Mouse (Mus musculus) embryonic facial prominence, embryonic 12.5 days (tissue): ENCODE results near the gene Meltf. TPM values are rescaled to one million over a fixed set of nuclear protein-coding genes. Genes with fewer than 3 reads are reported as not detected.
A peak's percentile ranks its signal among the peaks of the same experiment; 100 is the strongest.

Experiments used
- ATAC-seq: fragments of 200-750 bp; cut with Nextera tagmentation; 2 replicates; pipeline ENCODE4 v1.8.0; 2017; ENCODE audit not compliant: insufficient number of reproducible peaks, insufficient read depth, low FRiP score, low TSS enrichment
- H3K27ac ChIP-seq: fragments of 300-500 bp; sonication (generic); 2 replicates; pipeline ENCODE4 v1.5.1; 2016; ENCODE audit warnings: mild to moderate bottlenecking
- H3K27me3 ChIP-seq: fragments of 300-500 bp; sonication (generic); 2 replicates; pipeline ENCODE4 v1.6.1; 2016; ENCODE audit warnings: mild to moderate bottlenecking, moderate library complexity
- H3K36me3 ChIP-seq: fragments of 300-500 bp; sonication (generic); 2 replicates; pipeline ENCODE4 v1.6.1; 2016; ENCODE audit warnings: mild to moderate bottlenecking
- H3K4me1 ChIP-seq: fragments of 300-500 bp; sonication (generic); 2 replicates; pipeline ENCODE4 v1.6.1; 2016
- H3K4me2 ChIP-seq: fragments of 300-500 bp; sonication (generic); replicated peaks from 2 replicates; pipeline ENCODE4 v1.6.1; 2016; ENCODE audit warnings: mild to moderate bottlenecking, moderate library complexity
- H3K4me3 ChIP-seq: fragments of 300-500 bp; sonication (generic); 2 replicates; pipeline ENCODE4 v1.5.1; 2016; ENCODE audit warnings: mild to moderate bottlenecking
- H3K9ac ChIP-seq: fragments of 300-500 bp; sonication (generic); 2 replicates; pipeline ENCODE4 v1.6.1; 2016; ENCODE audit warnings: mild to moderate bottlenecking, moderate library complexity
- H3K9me3 ChIP-seq: fragments of 300-500 bp; sonication (generic); 2 replicates; pipeline ENCODE4 v1.6.1; 2016; ENCODE audit warnings: mild to moderate bottlenecking, moderate library complexity
- WGBS: fragments of 180-500 bp; shearing (Covaris S2); methylation state at CpG from one replicate; pipeline ENCODE4 v1.1.7; 2016; 5-methylcytosine and 5-hydroxymethylcytosine counted together
- polyA plus RNA-seq: library from polyadenylated mRNA; unstranded; fragments of >200 nt; fragmentation: Nextera tagmentation; extraction: Ambion mirVana; gene quantifications from 2 replicates; pipeline ENCODE4 v1.2.1, GENCODE M21; 2016

Gene Meltf
- polyA plus RNA-seq, 1 experiment from 2014 or later = 0.28 TPM

DNA sequence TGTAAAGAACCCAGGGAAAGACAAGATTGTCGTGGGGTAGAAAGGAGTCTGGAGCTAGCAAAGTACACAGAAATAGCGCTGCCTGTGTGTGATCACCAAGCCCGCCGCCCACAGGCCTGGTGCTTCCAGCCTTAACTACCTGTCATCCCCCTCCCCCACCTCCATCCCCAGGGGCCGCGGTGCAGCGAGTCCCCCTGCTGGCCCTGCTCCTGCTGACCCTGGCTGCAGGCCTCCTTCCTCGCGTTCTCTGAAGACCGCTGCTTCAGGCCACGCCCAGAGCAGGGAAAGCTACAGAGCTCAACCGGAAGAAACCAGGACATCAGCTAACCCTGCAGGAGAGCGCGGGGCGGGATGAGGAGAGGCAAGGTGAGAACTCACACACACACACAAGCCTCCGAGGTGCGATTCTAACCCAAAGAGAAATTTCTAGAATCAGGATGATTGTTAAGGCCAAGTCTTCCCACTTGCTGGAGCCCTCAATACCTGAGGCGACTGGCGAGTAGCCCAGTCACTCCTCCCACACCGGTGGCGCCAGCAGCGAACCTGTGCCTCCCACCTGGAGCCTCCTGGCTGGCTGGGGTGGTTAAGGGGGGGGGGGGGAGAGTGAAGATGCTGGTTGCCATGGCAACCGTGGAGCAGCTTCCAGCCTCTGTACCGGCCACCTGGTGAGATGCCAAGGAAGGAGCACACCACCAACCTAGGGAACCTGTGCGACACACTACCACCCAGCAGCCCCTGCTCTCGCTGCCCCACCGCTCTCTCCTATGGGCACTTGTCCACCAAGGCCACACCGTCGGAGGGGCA lies 18.6 kb downstream of the Meltf start:
- WGBS = 10% methylated on average over 29 of the region's 29 CpGs
- no peaks in the 10 kb centered on the region; the same call in 1 of the 2 replicates for H3K9me3 ChIP-seq
- peak overlapping the region; percentile 22 for H3K4me3 ChIP-seq
- H3K27me3 ChIP-seq = no peaks in the 10 kb centered on the region
- H3K4me1 ChIP-seq = peaks cover 9% of the 10 kb centered on the region; the same call in 1 of the 2 replicates
- H3K4me2 ChIP-seq = peak overlapping the region; percentile 52
- no peaks in the 10 kb centered on the region for H3K36me3 ChIP-seq
- H3K27ac ChIP-seq = no peak overlapping the region
- ATAC-seq = no peak
- no peak overlapping the region for H3K9ac ChIP-seq

DNA sequence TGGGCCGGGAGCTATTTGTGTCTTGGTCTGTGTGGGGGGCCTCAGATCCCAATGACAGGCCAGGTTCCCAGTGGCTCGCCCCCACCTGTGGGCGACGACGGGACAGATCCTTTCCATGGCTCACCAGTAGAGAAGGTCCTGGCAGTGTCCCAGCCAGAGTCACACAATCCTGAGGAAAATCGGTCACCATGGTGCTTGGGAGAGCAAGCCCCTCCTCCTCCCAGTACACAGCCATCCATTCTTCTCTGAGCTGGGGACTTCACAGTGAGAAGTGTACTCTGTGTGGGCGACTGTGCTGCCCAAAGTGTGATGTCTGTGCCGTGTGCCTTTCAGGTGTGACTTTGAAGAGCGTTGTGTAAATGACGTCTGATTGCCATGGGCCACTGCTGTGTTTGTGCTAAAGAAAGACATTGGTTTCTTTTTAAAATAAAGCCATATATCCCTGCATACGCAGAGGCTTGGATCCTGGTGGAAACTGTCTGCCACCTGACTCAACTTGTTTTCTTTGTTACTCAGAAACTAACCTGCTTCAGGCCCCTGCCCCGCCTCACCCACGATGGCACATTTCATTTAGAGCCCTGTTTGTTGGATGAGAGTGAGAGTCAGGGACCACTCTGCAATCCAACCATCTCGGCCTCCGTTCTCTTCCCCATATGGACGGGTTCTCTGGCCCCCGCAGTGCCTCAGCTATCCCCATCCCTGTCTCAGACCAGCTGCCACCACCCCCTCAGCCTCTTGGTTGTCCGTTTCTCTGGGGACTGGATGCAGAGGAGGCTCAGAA lies 20.1 kb downstream of the Meltf start:
- WGBS = 82% methylated on average over 18 of the region's 18 CpGs
- no peaks in the 10 kb centered on the region; the same call in 1 of the 2 replicates for H3K9me3 ChIP-seq
- peaks cover 9% of the 10 kb centered on the region; the same call in 1 of the 2 replicates for H3K4me1 ChIP-seq
- H3K9ac ChIP-seq = no peak overlapping the region
- H3K36me3 ChIP-seq = no peaks in the 10 kb centered on the region
- no peak overlapping the region for H3K4me2 ChIP-seq
- H3K27ac ChIP-seq = no peak overlapping the region
- ATAC-seq = no peak
- no peak overlapping the region for H3K4me3 ChIP-seq
- H3K27me3 ChIP-seq = no peaks in the 10 kb centered on the region

DNA sequence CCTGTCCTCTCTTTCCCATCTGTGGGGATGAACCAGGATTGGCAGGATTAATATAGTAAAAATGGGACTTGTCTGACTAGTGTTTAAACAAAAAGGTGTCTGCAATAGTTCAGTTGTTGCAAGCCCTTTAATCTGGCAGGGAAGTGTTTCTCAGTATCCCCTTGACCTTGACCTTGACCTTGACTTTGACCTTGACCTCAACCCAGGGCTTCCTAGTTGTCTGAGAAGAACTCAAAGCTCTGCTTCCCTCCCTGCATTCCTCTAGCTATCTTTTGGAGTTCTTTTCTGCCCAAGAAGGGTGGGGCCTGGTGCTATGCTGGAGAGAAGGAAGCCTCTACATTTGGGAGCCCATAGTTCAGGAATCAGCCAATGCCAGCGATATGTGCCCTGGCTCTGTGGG lies 23.3 kb downstream of the Meltf start:
- no peak overlapping the region for H3K4me2 ChIP-seq
- no peaks in the 10 kb centered on the region for H3K27me3 ChIP-seq
- H3K4me1 ChIP-seq = peaks cover 22% of the 10 kb centered on the region; the same call in 1 of the 2 replicates
- ATAC-seq = no peak
- H3K27ac ChIP-seq = no peak overlapping the region
- H3K4me3 ChIP-seq = no peak overlapping the region
- H3K9me3 ChIP-seq = no peaks in the 10 kb centered on the region; the same call in 1 of the 2 replicates
- 79% methylated on average over 1 of the region's 1 CpGs for WGBS
- H3K36me3 ChIP-seq = no peaks in the 10 kb centered on the region
- H3K9ac ChIP-seq = no peak overlapping the region

DNA sequence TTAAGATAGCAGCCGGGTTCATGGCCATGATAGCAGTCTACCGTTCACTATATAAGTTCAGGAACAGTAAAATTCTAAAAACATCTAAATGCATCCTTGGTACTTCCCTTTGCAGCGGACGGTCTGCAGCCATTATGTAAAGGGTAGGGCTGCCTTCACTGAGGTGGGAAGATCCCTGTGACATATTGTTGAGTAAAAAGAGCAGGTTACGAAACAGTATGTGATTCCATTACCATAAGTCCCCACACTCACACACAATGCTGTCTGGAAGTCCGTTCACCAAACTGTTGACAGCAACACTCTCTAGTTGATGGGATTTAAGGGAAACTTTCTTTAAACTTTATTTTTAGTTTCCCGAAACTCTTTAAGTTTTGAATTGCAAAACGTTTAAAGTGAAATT lies 24.6 kb downstream of the Meltf start:
- 90% methylated on average over 8 of the region's 8 CpGs for WGBS
- 0 out of 2 replicates have a peak, but pooled peaks cover under 1% of the 10 kb centered on the region for H3K27me3 ChIP-seq
- H3K4me1 ChIP-seq = peaks cover 15% of the 10 kb centered on the region; the same call in 1 of the 2 replicates
- no peak overlapping the region for H3K27ac ChIP-seq
- no peak overlapping the region for H3K4me3 ChIP-seq
- H3K36me3 ChIP-seq = no peaks in the 10 kb centered on the region
- H3K9ac ChIP-seq = no peak overlapping the region
- no peak for ATAC-seq
- no peak overlapping the region for H3K4me2 ChIP-seq
- no peaks in the 10 kb centered on the region; the same call in 1 of the 2 replicates for H3K9me3 ChIP-seq

DNA sequence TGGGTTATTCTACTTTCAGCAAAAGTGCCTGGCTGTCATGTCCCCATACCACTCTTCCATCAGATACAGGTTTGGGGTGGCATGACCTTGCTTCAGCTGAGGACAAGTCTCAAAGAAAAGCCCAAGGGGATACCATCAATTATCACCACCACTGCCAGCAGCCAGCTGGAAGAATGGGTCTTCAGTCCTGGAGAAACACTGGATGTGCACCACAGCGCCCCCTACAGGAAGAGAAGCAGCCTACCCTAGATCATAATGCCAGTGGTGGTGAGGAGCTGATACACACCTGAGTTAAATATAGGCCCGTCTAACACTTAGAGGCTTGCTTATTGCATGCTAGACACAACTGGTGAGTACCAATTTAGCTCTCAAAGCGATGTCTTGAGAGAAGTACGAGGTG lies 26.7 kb downstream of the Meltf start:
- Histone ChIP-seq H3K4me1 (peaks cover 15% of the 10 kb centered on the region; the same call in 1 of the 2 replicates), H3K4me3 (no peak overlapping the region), H3K9me3 (no peaks in the 10 kb centered on the region; the same call in 1 of the 2 replicates), H3K36me3 (no peaks in the 10 kb centered on the region), H3K9ac (no peak overlapping the region), H3K4me2 (no peak overlapping the region), H3K27ac (no peak overlapping the region), H3K27me3 (0 out of 2 replicates have a peak, but pooled peaks cover 3% of the 10 kb centered on the region)
- no peak for ATAC-seq
- WGBS = 72% methylated on average over 4 of the region's 4 CpGs

DNA sequence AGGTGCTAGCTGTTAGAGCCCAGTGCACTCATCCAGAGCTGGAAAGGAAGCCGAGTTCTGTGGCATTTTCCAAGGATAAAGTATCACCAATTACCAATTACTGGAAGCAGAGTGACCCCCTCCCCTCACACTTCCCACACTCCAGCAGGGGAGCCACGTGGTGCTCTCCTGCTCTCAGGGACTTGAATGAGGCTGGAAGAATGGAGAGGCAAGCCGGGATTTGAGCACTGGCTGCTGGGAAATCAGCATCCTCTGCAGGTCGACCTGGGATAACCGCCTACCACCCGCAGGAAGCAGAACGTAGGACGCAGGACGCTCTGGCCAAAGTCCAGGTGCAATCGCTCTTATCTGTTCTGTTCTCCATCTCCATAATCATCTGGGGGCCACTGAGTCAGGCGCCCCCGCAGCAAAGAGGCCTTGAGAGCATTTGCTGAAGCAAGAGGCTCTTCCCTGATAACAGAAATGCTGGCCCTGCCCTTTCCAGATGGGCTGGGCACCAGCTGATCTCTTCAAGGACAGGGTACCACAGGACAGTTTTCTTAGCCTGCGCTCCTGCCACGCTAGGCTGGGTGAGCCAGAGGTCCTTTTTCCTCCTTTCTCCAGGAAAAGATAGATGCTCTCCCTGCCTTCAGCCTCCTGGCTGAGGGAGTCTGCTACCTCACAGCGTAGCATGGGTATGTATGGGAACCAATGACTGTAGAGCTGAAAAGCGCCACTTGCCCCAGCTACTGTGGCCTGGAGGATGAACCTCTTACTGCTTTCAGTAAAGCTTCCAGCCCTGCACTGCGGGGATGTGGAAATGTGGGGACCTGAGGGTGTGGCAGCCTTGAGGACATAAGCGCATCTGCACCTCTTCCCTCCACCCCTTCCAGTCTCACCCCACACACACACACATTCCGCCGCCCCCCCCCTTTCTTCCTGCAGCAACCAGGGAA lies 27.5 kb downstream of the Meltf start:
- 33% methylated on average over 19 of the region's 20 CpGs for WGBS
- no peaks in the 10 kb centered on the region for H3K9me3 ChIP-seq

DNA sequence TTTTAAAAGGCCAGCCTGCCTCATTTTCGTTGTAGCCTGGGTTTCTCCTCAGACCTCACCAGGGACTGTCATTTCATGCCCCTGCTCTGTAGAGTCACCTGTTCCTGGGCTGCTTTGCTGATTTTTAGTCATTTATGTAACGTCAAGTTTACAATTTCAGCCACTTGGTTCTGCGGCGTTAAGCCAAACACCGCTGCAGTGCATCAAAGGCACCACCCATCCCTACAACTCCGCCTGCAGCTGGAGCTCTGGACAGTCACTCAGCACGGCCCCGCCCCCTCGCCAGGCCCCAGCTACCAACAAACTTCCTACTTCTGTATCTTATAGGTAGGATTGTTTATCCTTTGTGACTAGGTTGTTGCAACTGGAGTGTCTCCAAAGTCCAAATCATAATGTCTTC lies 28.3 kb downstream of the Meltf start:
- Histone ChIP-seq H3K9ac (no peak overlapping the region), H3K4me2 (peak overlapping the region; percentile 46), H3K36me3 (no peaks in the 10 kb centered on the region), H3K4me1 (peaks cover 15% of the 10 kb centered on the region; the same call in 1 of the 2 replicates), H3K9me3 (no peaks in the 10 kb centered on the region), H3K27ac (no peak overlapping the region), H3K27me3 (0 out of 2 replicates have a peak, but pooled peaks cover 3% of the 10 kb centered on the region), H3K4me3 (0 out of 2 replicates have a peak overlapping the region, but pooled peaks have one; percentile 19)
- ATAC-seq = no peak
- WGBS = 6% methylated on average over 9 of the region's 9 CpGs

More for the DNA sequence above, 27.5 kb downstream of the Meltf start:
- Histone ChIP-seq H3K27me3 (0 out of 2 replicates have a peak, but pooled peaks cover 3% of the 10 kb centered on the region), H3K9ac (no peak overlapping the region), H3K4me1 (peaks cover 15% of the 10 kb centered on the region; the same call in 1 of the 2 replicates), H3K27ac (no peak overlapping the region), H3K4me3 (0 out of 2 replicates have a peak overlapping the region, but pooled peaks have one; percentile 19), H3K36me3 (no peaks in the 10 kb centered on the region), H3K4me2 (peak overlapping the region; percentile 46)
- no peak for ATAC-seq

DNA sequence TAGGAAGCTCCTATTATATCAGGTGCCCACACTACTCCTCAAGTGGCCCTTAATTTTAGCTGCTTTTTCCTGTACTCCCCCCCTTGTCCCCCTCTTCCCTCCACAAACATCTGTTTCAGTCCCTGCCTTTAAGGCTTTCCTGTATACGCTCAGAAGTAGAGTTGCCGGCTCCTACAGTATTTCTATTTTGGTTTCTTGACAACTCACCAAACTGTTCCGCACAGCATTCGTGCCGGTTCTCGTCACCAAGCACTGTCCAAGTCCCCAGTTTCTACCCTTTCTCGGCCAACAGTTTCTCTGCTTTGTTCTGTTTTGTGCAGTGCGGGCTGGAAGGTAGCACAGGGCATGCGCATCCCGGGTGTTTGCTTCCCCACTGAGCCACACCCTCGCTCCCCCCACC lies 30.3 kb downstream of the Meltf start:
- no peak overlapping the region for H3K4me3 ChIP-seq
- H3K27ac ChIP-seq = no peak overlapping the region
- no peaks in the 10 kb centered on the region for H3K36me3 ChIP-seq
- WGBS = 68% methylated on average over 11 of the region's 11 CpGs
- H3K4me1 ChIP-seq = peaks cover 15% of the 10 kb centered on the region; the same call in 1 of the 2 replicates
- H3K27me3 ChIP-seq = 0 out of 2 replicates have a peak, but pooled peaks cover 3% of the 10 kb centered on the region
- H3K9me3 ChIP-seq = no peaks in the 10 kb centered on the region
- no peak overlapping the region for H3K9ac ChIP-seq
- no peak for ATAC-seq
- H3K4me2 ChIP-seq = no peak overlapping the region

DNA sequence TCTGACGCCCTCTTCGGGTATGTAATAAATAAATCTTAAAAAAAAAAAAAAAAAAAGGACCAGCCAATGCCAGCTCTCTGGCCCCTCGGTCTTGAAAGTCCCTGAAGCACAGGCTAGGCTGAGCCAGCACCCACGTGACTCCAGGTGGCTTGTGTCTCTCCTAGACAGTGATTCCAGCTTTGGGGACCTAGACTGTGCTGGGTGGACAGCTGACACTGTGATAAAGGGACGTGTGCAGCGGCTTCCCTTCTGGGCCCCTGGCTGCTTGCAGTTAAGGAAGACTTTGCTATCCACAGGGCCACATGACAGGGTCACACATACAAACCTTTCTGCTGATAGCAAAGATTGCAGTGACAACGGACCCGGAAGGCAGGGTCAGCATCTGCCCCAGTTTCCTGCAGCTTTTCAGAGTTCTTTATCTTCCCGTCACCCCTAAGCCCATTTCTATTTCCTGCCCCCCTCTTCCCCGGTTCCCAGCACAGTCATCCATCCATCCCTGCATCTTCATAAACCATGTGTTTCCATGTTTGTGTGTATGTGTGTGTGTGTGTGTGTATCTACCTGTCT lies 31.8 kb downstream of the Meltf start:
- Histone ChIP-seq H3K9ac (no peak overlapping the region), H3K4me2 (no peak overlapping the region), H3K36me3 (no peaks in the 10 kb centered on the region), H3K4me3 (no peak overlapping the region), H3K27me3 (0 out of 2 replicates have a peak, but pooled peaks cover 3% of the 10 kb centered on the region), H3K4me1 (peaks cover 15% of the 10 kb centered on the region; the same call in 1 of the 2 replicates), H3K27ac (no peak overlapping the region), H3K9me3 (no peaks in the 10 kb centered on the region)
- ATAC-seq = no peak
- 66% methylated on average over 10 of the region's 10 CpGs for WGBS

DNA sequence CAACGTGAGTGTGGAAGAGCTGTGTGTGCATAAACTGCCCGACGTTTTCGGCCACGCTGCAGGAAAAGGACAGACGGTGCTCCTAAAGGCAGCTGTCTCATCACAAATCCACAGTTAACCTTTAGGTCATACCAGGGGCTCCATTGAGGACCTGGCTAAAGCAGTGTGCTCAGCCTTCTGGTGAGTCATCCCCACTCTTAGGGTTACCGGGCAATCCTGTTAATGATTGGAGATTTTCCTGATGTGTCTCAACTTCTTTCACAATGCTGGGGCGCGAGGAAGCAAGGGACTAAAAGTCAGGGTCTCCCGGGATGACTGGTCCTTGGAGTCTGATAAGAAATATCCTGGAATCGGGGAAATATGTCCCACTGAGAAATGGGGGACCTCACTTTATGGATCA lies 39.2 kb downstream of the Meltf start:
- H3K4me2 ChIP-seq = no peak overlapping the region; the same call in 1 of the 2 replicates
- no peak overlapping the region for H3K9ac ChIP-seq
- no peak overlapping the region for H3K27ac ChIP-seq
- WGBS = 75% methylated on average over 11 of the region's 11 CpGs
- no peaks in the 10 kb centered on the region for H3K9me3 ChIP-seq
- H3K27me3 ChIP-seq = no peaks in the 10 kb centered on the region
- no peaks in the 10 kb centered on the region for H3K36me3 ChIP-seq
- ATAC-seq = no peak
- no peak overlapping the region for H3K4me3 ChIP-seq
- H3K4me1 ChIP-seq = no peaks in the 10 kb centered on the region
